Mouse (Mus musculus): Measurements from ENCODE around the gene Cbwd1.

DNA sequence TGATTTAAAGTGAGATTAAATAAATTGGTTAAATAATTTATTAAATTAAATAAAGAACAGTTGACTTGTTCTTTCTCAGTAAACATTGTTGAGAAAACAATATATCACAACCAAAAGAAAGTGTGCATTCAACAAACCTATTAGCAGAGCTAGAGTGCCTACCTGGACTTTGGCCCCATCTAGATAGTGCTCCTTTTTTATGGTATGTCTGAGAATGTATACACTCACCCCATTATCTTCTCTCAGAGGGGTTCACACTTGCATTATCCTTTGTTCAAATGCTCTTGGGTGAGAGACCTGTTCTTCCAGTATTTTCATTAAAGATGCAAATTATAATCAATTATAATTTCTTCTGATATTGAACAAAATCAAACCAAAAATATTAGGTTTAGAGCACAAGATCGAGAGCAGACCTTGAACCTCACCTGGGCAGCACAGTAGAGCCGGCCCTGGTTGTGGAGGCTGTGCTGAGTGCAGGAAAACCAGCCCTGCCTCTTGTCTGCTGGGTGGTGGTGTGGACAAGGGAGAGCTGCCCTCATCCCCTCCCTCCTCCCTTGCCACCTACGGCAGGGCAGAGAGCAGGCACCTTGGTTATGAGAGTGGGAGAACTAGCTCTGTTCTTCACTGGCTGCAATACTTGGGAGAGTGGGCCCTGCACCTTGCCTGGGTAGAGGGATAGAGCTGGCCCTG lies 11.4 kb upstream of the Cbwd1 start:
- TF ChIP-seq TAL1 (IDR thresholded peaks at IDR 0.05; ENCODE audit: low read length) (no peak), GATA1 (IDR thresholded peaks at IDR 0.05; ENCODE audit: low read length) (no peak)

Data from erythroblast, embryonic 14.5 days (primary cell).